Mouse (Mus musculus): ENCODE data around the gene Atf7ip. TPM values are rescaled to one million over a fixed set of nuclear protein-coding genes. Genes with fewer than 3 reads are reported as not detected.

Gene Atf7ip
- polyA plus RNA-seq, 1 experiment from 2014 or later: 49.8 TPM

DNA sequence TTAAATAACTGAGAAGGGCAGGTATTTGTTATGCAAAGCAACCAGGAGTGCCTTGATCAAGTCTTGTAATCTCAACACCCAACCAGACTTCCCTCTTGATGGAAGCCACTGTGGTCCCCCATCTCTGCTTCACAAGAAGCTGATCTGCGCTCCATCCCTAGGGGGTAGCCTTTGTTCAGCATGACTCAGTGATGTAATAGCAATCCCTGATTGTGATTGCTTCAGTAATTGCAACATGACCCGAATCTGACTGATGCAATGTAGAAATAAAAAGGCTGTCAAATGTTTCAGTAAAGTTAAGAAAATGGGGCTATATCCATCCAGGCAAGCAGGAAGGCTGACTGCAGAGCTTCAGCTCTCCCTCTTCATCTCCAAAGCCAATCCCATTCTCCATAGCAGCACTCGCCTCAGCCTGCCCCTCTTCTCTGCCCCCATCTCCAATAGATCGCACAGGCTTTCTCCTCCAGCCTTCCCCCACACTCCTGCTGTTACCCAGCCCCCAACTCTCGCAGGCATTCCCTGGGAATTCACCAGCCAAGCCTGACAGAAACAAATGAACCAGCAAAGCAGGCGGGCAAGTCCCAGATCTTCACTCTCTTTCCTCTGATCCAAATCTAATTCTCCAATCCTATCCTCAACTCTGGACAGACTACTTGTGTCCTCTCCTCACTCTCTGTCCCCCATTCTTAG is 30.7 kb upstream of the Atf7ip start:
- ATAC-seq (ENCODE audit: insufficient number of reproducible peaks, low FRiP score, low TSS enrichment, low read depth) (no peak), DNase-seq (ENCODE audit: low spot score) (peak; percentile 23)
- no peak overlapping the region for H3K4me3 ChIP-seq (ENCODE audit: low read depth, low read length)
- H3K4me2 ChIP-seq (ENCODE audit: low read depth, severe bottlenecking): no peak overlapping the region
- H3K36me3 ChIP-seq (ENCODE audit: control insufficient read depth, insufficient read depth, low read length): no peaks in the 10 kb centered on the region
- no peak overlapping the region for H3K27ac ChIP-seq (replicated peaks; ENCODE audit: low read depth, low read length)
- H3K4me1 ChIP-seq (ENCODE audit: control insufficient read depth, insufficient read depth, low read length): no peaks in the 10 kb centered on the region; the same call in 1 of the 2 replicates
- 32% methylated on average over 6 of the region's 6 CpGs for WGBS
- H3K9ac ChIP-seq (ENCODE audit: low read length): no peak overlapping the region
- no peaks in the 10 kb centered on the region for H3K27me3 ChIP-seq (ENCODE audit: control insufficient read depth, insufficient read depth, low read length)
- H3K9me3 ChIP-seq (ENCODE audit: control insufficient read depth, low read length): no peaks in the 10 kb centered on the region

DNA sequence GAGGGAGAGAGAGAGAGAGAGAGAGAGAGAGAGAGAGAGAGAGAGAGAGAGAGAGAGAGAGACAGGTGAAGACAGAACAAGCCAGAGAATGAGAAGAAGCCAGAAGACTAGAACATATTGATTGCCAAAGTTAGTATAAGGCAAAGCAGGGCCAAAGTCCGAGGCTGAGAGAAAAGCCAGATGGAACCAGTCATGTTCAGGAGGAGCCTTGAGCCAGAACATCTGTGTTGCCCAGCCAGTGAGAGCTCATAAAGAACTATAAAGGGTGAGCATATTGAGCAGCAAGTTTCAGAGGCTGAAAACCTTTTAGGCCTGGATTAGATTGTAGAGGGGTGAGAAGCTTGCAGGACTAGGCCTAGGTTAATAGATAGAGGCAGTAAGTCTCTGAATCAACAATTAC is 28.1 kb upstream of the Atf7ip start:
- ATAC-seq (ENCODE audit: insufficient number of reproducible peaks, low FRiP score, low TSS enrichment, low read depth) (no peak), DNase-seq (ENCODE audit: low spot score) (no peak)
- no peaks in the 10 kb centered on the region for H3K27me3 ChIP-seq (ENCODE audit: control insufficient read depth, insufficient read depth, low read length)
- no peaks in the 10 kb centered on the region for H3K4me1 ChIP-seq (ENCODE audit: control insufficient read depth, insufficient read depth, low read length)
- no peaks in the 10 kb centered on the region; the same call in 1 of the 2 replicates for H3K9me3 ChIP-seq (ENCODE audit: control insufficient read depth, low read length)
- no peaks in the 10 kb centered on the region for H3K36me3 ChIP-seq (ENCODE audit: control insufficient read depth, insufficient read depth, low read length)
- H3K4me3 ChIP-seq (ENCODE audit: low read depth, low read length): no peak overlapping the region
- H3K27ac ChIP-seq (replicated peaks; ENCODE audit: low read depth, low read length): no peak overlapping the region
- WGBS: 31% methylated on average over 1 of the region's 1 CpGs
- H3K4me2 ChIP-seq (ENCODE audit: low read depth, severe bottlenecking): no peak overlapping the region
- no peak overlapping the region for H3K9ac ChIP-seq (ENCODE audit: low read length)

DNA sequence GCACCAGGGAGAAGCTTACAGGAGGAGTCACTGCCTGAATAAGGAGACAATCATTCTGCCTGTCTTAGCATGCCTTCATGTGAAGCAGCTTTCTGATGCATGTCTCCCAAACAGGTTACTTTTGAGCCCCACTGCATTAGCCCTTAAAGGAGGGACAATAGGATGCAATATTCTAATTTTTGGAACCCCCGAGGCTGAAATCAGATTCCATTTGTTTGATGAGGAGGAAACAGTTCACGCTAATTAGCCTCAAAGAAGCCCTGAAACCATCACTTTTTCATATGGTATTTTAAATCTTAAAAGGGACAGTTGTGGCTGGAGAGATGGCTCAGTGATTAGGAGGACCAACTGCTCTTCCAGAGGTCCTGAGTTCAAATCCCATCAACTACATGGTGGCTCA is 22.4 kb upstream of the Atf7ip start:
- no peaks in the 10 kb centered on the region; the same call in 1 of the 2 replicates for H3K9me3 ChIP-seq (ENCODE audit: control insufficient read depth, low read length)
- H3K36me3 ChIP-seq (ENCODE audit: control insufficient read depth, insufficient read depth, low read length): no peaks in the 10 kb centered on the region
- WGBS: 90% methylated on average over 2 of the region's 2 CpGs
- H3K27me3 ChIP-seq (ENCODE audit: control insufficient read depth, insufficient read depth, low read length): no peaks in the 10 kb centered on the region
- DNase-seq (ENCODE audit: low spot score): no peak
- no peaks in the 10 kb centered on the region for H3K4me1 ChIP-seq (ENCODE audit: control insufficient read depth, insufficient read depth, low read length)
- no peak overlapping the region for H3K27ac ChIP-seq (replicated peaks; ENCODE audit: low read depth, low read length)
- no peak overlapping the region for H3K4me2 ChIP-seq (ENCODE audit: low read depth, severe bottlenecking)
- no peak for ATAC-seq (ENCODE audit: insufficient number of reproducible peaks, low FRiP score, low TSS enrichment, low read depth)
- H3K9ac ChIP-seq (ENCODE audit: low read length): no peak overlapping the region
- H3K4me3 ChIP-seq (ENCODE audit: low read depth, low read length): no peak overlapping the region

- H3K27ac ChIP-seq (replicated peaks; ENCODE audit: low read depth, low read length): no peak overlapping the region
- H3K36me3 ChIP-seq (ENCODE audit: control insufficient read depth, insufficient read depth, low read length): no peaks in the 10 kb centered on the region
- H3K9me3 ChIP-seq (ENCODE audit: control insufficient read depth, low read length): no peaks in the 10 kb centered on the region; the same call in 1 of the 2 replicates
- no peak overlapping the region for H3K9ac ChIP-seq (ENCODE audit: low read length)
- H3K4me1 ChIP-seq (ENCODE audit: control insufficient read depth, insufficient read depth, low read length): no peaks in the 10 kb centered on the region
- no peaks in the 10 kb centered on the region for H3K27me3 ChIP-seq (ENCODE audit: control insufficient read depth, insufficient read depth, low read length)
- no peak overlapping the region for H3K4me3 ChIP-seq (ENCODE audit: low read depth, low read length)
- 85% methylated on average over 3 of the region's 3 CpGs for WGBS
- no peak for ATAC-seq (ENCODE audit: insufficient number of reproducible peaks, low FRiP score, low TSS enrichment, low read depth)
- DNase-seq (ENCODE audit: low spot score): no peak
- no peak overlapping the region for H3K4me2 ChIP-seq (ENCODE audit: low read depth, severe bottlenecking)
Observed at GRCm38 (mm10) chr6:136484093-136484492, 21.9 kb upstream of the Atf7ip start.

DNA sequence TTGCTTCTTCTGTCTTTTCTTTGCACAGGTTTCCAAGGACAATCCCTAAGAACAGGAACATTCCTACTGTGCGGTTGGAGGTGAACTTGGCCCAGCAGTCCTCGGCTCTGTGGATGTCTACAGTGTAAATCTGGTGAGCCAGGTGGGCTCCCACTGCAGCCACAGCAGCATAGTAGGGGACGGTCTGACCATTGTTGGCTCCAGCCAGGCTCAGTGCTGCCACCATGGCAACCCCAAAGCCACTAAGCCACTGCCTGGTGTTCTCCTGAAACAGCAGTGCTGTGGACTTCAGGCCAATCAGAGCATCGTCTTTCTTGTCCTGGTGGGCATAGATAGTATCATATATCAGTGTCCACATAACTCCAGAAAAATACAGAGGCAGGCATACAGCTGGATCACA is 19.8 kb upstream of the Atf7ip start:
- 70% methylated on average over 4 of the region's 4 CpGs for WGBS
- no peaks in the 10 kb centered on the region for H3K36me3 ChIP-seq (ENCODE audit: control insufficient read depth, insufficient read depth, low read length)
- H3K4me1 ChIP-seq (ENCODE audit: control insufficient read depth, insufficient read depth, low read length): no peaks in the 10 kb centered on the region
- H3K9ac ChIP-seq (ENCODE audit: low read length): no peak overlapping the region
- no peak for ATAC-seq (ENCODE audit: insufficient number of reproducible peaks, low FRiP score, low TSS enrichment, low read depth)
- DNase-seq (ENCODE audit: low spot score): no peak
- H3K4me2 ChIP-seq (ENCODE audit: low read depth, severe bottlenecking): no peak overlapping the region
- no peaks in the 10 kb centered on the region; the same call in 1 of the 2 replicates for H3K9me3 ChIP-seq (ENCODE audit: control insufficient read depth, low read length)
- H3K27me3 ChIP-seq (ENCODE audit: control insufficient read depth, insufficient read depth, low read length): no peaks in the 10 kb centered on the region
- H3K4me3 ChIP-seq (ENCODE audit: low read depth, low read length): no peak overlapping the region
- H3K27ac ChIP-seq (replicated peaks; ENCODE audit: low read depth, low read length): no peak overlapping the region

DNA sequence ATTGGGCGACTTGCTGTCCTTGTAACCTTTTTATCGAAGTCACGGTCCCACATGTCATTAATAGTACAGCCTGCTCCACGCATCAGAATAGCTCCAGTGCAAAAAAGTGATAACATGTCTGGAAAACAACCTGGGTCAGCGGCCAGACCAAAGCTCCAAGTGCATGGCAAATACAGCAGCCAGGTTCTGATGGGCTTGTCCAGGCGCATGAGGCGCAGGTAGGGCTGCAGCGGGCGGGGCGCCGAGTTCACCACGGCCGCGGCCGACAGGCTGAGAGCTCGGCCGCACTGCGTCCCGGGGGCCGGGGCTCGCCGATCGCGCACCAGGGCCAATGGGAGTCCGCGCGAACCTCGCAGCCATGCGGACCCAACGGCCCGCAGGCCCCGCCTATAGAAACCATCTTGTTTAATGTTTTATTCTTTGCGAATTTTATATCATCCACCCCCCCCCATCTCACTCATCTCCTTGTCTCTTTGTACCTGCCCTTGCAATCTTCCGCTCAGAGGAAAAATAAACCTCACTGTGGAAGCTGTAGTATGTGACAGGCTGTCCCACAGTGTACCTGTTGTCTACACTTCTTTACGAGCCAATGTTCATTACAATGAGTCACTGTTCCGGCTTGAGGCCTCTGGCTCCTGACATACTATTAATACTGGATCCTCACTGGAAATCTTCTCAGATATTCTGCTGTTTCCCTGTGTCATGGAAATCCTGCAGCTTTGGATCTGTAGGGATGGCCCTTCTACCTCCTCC is 19.0 kb upstream of the Atf7ip start:
- Histone ChIP-seq H3K27ac (replicated peaks; ENCODE audit: low read depth, low read length) (no peak overlapping the region), H3K4me1 (ENCODE audit: control insufficient read depth, insufficient read depth, low read length) (no peaks in the 10 kb centered on the region), H3K36me3 (ENCODE audit: control insufficient read depth, insufficient read depth, low read length) (no peaks in the 10 kb centered on the region), H3K4me3 (ENCODE audit: low read depth, low read length) (no peak overlapping the region), H3K9me3 (ENCODE audit: control insufficient read depth, low read length) (no peaks in the 10 kb centered on the region), H3K9ac (ENCODE audit: low read length) (no peak overlapping the region), H3K4me2 (ENCODE audit: low read depth, severe bottlenecking) (no peak overlapping the region), H3K27me3 (ENCODE audit: control insufficient read depth, insufficient read depth, low read length) (no peaks in the 10 kb centered on the region)
- DNase-seq (ENCODE audit: low spot score) (peak; percentile 32), ATAC-seq (ENCODE audit: insufficient number of reproducible peaks, low FRiP score, low TSS enrichment, low read depth) (no peak; the same call in 1 of the 2 replicates)
- 44% methylated on average over 36 of the region's 36 CpGs for WGBS

DNA sequence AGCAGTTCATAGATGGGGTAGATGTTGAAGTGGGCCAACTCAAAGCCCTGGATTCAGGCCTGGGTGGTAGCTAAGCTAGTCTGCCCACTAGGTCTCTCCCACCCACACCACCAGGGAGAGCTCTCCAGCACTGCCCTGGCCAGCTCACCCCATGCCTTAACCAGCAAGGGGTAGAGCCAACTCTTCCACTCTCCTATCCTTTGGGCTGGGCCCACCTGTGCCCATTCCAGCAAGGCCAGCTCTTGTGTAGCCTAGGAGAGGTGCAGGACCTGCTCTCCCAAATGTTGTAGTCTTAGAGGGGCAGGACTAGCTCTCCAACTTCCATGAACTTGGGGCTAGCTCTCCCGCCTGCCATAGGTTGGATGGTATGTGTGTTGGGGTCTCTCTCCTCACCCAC is 18.4 kb upstream of the Atf7ip start:
- H3K9ac ChIP-seq (ENCODE audit: low read length): no peak overlapping the region
- H3K4me3 ChIP-seq (ENCODE audit: low read depth, low read length): no peak overlapping the region
- no peak overlapping the region for H3K27ac ChIP-seq (replicated peaks; ENCODE audit: low read depth, low read length)
- 96% methylated on average over 1 of the region's 1 CpGs for WGBS
- no peaks in the 10 kb centered on the region for H3K9me3 ChIP-seq (ENCODE audit: control insufficient read depth, low read length)
- H3K27me3 ChIP-seq (ENCODE audit: control insufficient read depth, insufficient read depth, low read length): no peaks in the 10 kb centered on the region
- ATAC-seq (ENCODE audit: insufficient number of reproducible peaks, low FRiP score, low TSS enrichment, low read depth) (no peak), DNase-seq (ENCODE audit: low spot score) (no peak)
- H3K4me2 ChIP-seq (ENCODE audit: low read depth, severe bottlenecking): no peak overlapping the region
- H3K36me3 ChIP-seq (ENCODE audit: control insufficient read depth, insufficient read depth, low read length): no peaks in the 10 kb centered on the region
- no peaks in the 10 kb centered on the region for H3K4me1 ChIP-seq (ENCODE audit: control insufficient read depth, insufficient read depth, low read length)

DNA sequence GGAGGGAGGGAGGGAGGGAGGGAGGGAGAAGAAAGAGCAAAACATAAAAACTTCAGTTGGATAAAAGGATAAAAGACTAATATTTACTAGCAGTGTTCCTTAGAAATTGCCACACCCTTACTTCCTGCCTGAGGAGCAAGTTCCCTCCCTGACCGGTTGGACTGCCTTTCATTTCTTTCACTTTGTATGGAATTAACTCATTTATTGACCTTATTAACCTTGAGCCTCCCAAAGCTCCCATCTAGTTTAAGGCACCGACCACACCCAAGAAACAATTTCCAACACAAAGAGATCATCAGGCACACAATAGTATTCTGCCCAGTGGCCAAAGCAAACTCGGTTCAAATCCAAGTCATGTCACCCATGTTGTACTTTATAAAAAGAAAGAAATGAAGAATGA is 16.1 kb upstream of the Atf7ip start:
- H3K27ac ChIP-seq (replicated peaks; ENCODE audit: low read depth, low read length): no peak overlapping the region
- no peaks in the 10 kb centered on the region for H3K27me3 ChIP-seq (ENCODE audit: control insufficient read depth, insufficient read depth, low read length)
- H3K4me1 ChIP-seq (ENCODE audit: control insufficient read depth, insufficient read depth, low read length): no peaks in the 10 kb centered on the region
- H3K36me3 ChIP-seq (ENCODE audit: control insufficient read depth, insufficient read depth, low read length): no peaks in the 10 kb centered on the region
- no peak overlapping the region for H3K9ac ChIP-seq (ENCODE audit: low read length)
- 74% methylated on average over 3 of the region's 3 CpGs for WGBS
- no peak for DNase-seq (ENCODE audit: low spot score)
- H3K4me2 ChIP-seq (ENCODE audit: low read depth, severe bottlenecking): no peak overlapping the region
- no peaks in the 10 kb centered on the region for H3K9me3 ChIP-seq (ENCODE audit: control insufficient read depth, low read length)
- H3K4me3 ChIP-seq (ENCODE audit: low read depth, low read length): no peak overlapping the region
- ATAC-seq (ENCODE audit: insufficient number of reproducible peaks, low FRiP score, low TSS enrichment, low read depth): no peak
